Mouse (Mus musculus): ENCODE data around the gene Olfr1148.

Olfr1148 gene

GRCm38 (mm10) chr2:87830233-87830632, at the start of gene Olfr1148:
Olfr1148 (plus strand) TSS chr2:87830533.
- DNase-seq: no peak

- DNase-seq: no peak
Measured at GRCm38 (mm10) chr2:87800292-87800691, 30.0 kb upstream of the Olfr1148 start, which contains the start of gene Olfr1143. Olfr1143 (plus strand) TSS chr2:87800592.

GRCm38 (mm10) chr2:87809522-87809921, 20.8 kb upstream of the Olfr1148 start, which contains the start of gene Olfr1145:
Olfr1145 (plus strand) TSS chr2:87809822.
- DNase-seq: no peak

GRCm38 (mm10) chr2:87843693-87844092, 13.4 kb downstream of the Olfr1148 start, which contains the start of gene Olfr1150-ps1:
Olfr1150-ps1 (plus strand) TSS chr2:87843993.
- no peak for DNase-seq

- DNase-seq: no peak
Measured at GRCm38 (mm10) chr2:87855562-87855961, 25.2 kb downstream of the Olfr1148 start, which contains the start of gene Olfr1151. Olfr1151 (plus strand) TSS chr2:87855862.

GRCm38 (mm10) chr2:87866192-87866591, 35.9 kb downstream of the Olfr1148 start, which contains the start of gene Olfr1152:
Olfr1152 (plus strand) TSS chr2:87866492.
- no peak for DNase-seq
